Mouse (Mus musculus): ENCODE measurements around the gene Gstm5. TPM values are rescaled to one million over a fixed set of nuclear protein-coding genes. Genes with fewer than 3 reads are reported as not detected.
"Not testable (repeated sequence)": the region's sequence is repeated elsewhere in the genome, so short reads cannot be mapped to it uniquely, and the experiment has no call there.

Gene Gstm5
- polyA plus RNA-seq, 1 experiment from 2014 or later: 270 TPM

- Histone ChIP-seq H3K27me3 (ENCODE audit: control insufficient read depth, insufficient read depth, low read length) (no peaks in the 10 kb centered on the region), H3K4me3 (ENCODE audit: low read depth, low read length) (no peak overlapping the region), H3K36me3 (ENCODE audit: control insufficient read depth, insufficient read depth, low read length) (no peaks in the 10 kb centered on the region), H3K9ac (ENCODE audit: low read length) (no peak overlapping the region), H3K4me1 (ENCODE audit: control insufficient read depth, insufficient read depth, low read length) (peaks cover 9% of the 10 kb centered on the region), H3K4me2 (no peak overlapping the region), H3K9me3 (ENCODE audit: control insufficient read depth, low read length) (no peaks in the 10 kb centered on the region), H3K27ac (ENCODE audit: low read depth, low read length) (no peak overlapping the region)
- DNase-seq (ENCODE audit: low spot score, missing footprints) (no peak), ATAC-seq (ENCODE audit: low FRiP score) (no peak)
- 89% methylated on average over 17 of the region's 17 CpGs for WGBS
These were observed 42.1 kb upstream of the Gstm5 start for GRCm38 (mm10) chr3:107853232-107854181.

- Histone ChIP-seq H3K4me3 (ENCODE audit: low read depth, low read length) (no peak overlapping the region), H3K27me3 (ENCODE audit: control insufficient read depth, insufficient read depth, low read length) (no peaks in the 10 kb centered on the region), H3K36me3 (ENCODE audit: control insufficient read depth, insufficient read depth, low read length) (no peaks in the 10 kb centered on the region), H3K4me2 (no peak overlapping the region), H3K27ac (ENCODE audit: low read depth, low read length) (no peak overlapping the region), H3K4me1 (ENCODE audit: control insufficient read depth, insufficient read depth, low read length) (peaks cover 4% of the 10 kb centered on the region), H3K9ac (ENCODE audit: low read length) (no peak overlapping the region), H3K9me3 (ENCODE audit: control insufficient read depth, low read length) (no peaks in the 10 kb centered on the region)
- no peak for ATAC-seq (ENCODE audit: low FRiP score)
- WGBS: 78% methylated on average over 13 of the region's 13 CpGs
- DNase-seq (ENCODE audit: low spot score, missing footprints): no peak
These were observed 40.3 kb upstream of the Gstm5 start for GRCm38 (mm10) chr3:107855368-107855767.

- Histone ChIP-seq H3K4me2 (no peak overlapping the region), H3K9me3 (ENCODE audit: control insufficient read depth, low read length) (no peaks in the 10 kb centered on the region), H3K4me3 (ENCODE audit: low read depth, low read length) (no peak overlapping the region), H3K9ac (ENCODE audit: low read length) (no peak overlapping the region), H3K27ac (ENCODE audit: low read depth, low read length) (no peak overlapping the region), H3K36me3 (ENCODE audit: control insufficient read depth, insufficient read depth, low read length) (no peaks in the 10 kb centered on the region), H3K4me1 (ENCODE audit: control insufficient read depth, insufficient read depth, low read length) (no peaks in the 10 kb centered on the region), H3K27me3 (ENCODE audit: control insufficient read depth, insufficient read depth, low read length) (no peaks in the 10 kb centered on the region)
- no peak for DNase-seq (ENCODE audit: low spot score, missing footprints)
- ATAC-seq (ENCODE audit: low FRiP score): no peak
- 67% methylated on average over 6 of the region's 6 CpGs for WGBS
These were observed 38.0 kb upstream of the Gstm5 start for GRCm38 (mm10) chr3:107857646-107858045.

- H3K4me2 ChIP-seq; H3K4me3 ChIP-seq (ENCODE audit: low read depth, low read length); H3K9me3 ChIP-seq (ENCODE audit: control insufficient read depth, low read length); H3K9ac ChIP-seq (ENCODE audit: low read length); H3K36me3 ChIP-seq (ENCODE audit: control insufficient read depth, insufficient read depth, low read length); H3K27me3 ChIP-seq (ENCODE audit: control insufficient read depth, insufficient read depth, low read length); H3K4me1 ChIP-seq (ENCODE audit: control insufficient read depth, insufficient read depth, low read length); H3K27ac ChIP-seq (ENCODE audit: low read depth, low read length); ATAC-seq (ENCODE audit: low FRiP score); DNase-seq (ENCODE audit: low spot score, missing footprints): not testable (repeated sequence)
- WGBS: 84% methylated on average over 5 of the region's 5 CpGs
These were observed 34.1 kb upstream of the Gstm5 start for GRCm38 (mm10) chr3:107861483-107861882.

- ATAC-seq (ENCODE audit: low FRiP score): no peak
These were observed 33.1 kb upstream of the Gstm5 start for GRCm38 (mm10) chr3:107862471-107862870.

GRCm38 (mm10) chr3:107863471-107863870 lies 32.1 kb upstream of the Gstm5 start:
- DNase-seq (ENCODE audit: low spot score, missing footprints) (no peak), ATAC-seq (ENCODE audit: low FRiP score) (no peak)
- H3K9ac ChIP-seq (ENCODE audit: low read length): peak overlapping the region; percentile 27; the same call in 1 of the 2 replicates
- H3K27me3 ChIP-seq (ENCODE audit: control insufficient read depth, insufficient read depth, low read length): no peaks in the 10 kb centered on the region
- no peak overlapping the region for H3K4me2 ChIP-seq
- H3K9me3 ChIP-seq (ENCODE audit: control insufficient read depth, low read length): no peaks in the 10 kb centered on the region
- no peak overlapping the region for H3K27ac ChIP-seq (ENCODE audit: low read depth, low read length)
- no peak overlapping the region for H3K4me3 ChIP-seq (ENCODE audit: low read depth, low read length)
- H3K4me1 ChIP-seq (ENCODE audit: control insufficient read depth, insufficient read depth, low read length): no peaks in the 10 kb centered on the region
- no peaks in the 10 kb centered on the region for H3K36me3 ChIP-seq (ENCODE audit: control insufficient read depth, insufficient read depth, low read length)
- 85% methylated on average over 5 of the region's 5 CpGs for WGBS

More at GRCm38 (mm10) chr3:107862471-107862870, 33.1 kb upstream of the Gstm5 start:
- H3K36me3 ChIP-seq (ENCODE audit: control insufficient read depth, insufficient read depth, low read length): no peaks in the 10 kb centered on the region
- no peaks in the 10 kb centered on the region for H3K27me3 ChIP-seq (ENCODE audit: control insufficient read depth, insufficient read depth, low read length)
- WGBS: 73% methylated on average over 2 of the region's 2 CpGs
- H3K9me3 ChIP-seq (ENCODE audit: control insufficient read depth, low read length): no peaks in the 10 kb centered on the region
- no peak overlapping the region for H3K27ac ChIP-seq (ENCODE audit: low read depth, low read length)
- H3K4me1 ChIP-seq (ENCODE audit: control insufficient read depth, insufficient read depth, low read length): no peaks in the 10 kb centered on the region
- no peak overlapping the region for H3K4me3 ChIP-seq (ENCODE audit: low read depth, low read length)
- no peak overlapping the region for H3K4me2 ChIP-seq
- H3K9ac ChIP-seq (ENCODE audit: low read length): no peak overlapping the region
- no peak for DNase-seq (ENCODE audit: low spot score, missing footprints)

- peak; percentile 98 for DNase-seq (ENCODE audit: low spot score, missing footprints)
- Histone ChIP-seq H3K9ac (ENCODE audit: low read length) (peak overlapping the region; percentile 27; the same call in 1 of the 2 replicates), H3K27ac (ENCODE audit: low read depth, low read length) (no peak overlapping the region), H3K27me3 (ENCODE audit: control insufficient read depth, insufficient read depth, low read length) (no peaks in the 10 kb centered on the region), H3K4me3 (ENCODE audit: low read depth, low read length) (no peak overlapping the region), H3K4me1 (ENCODE audit: control insufficient read depth, insufficient read depth, low read length) (peaks cover 3% of the 10 kb centered on the region; the same call in 1 of the 2 replicates), H3K9me3 (ENCODE audit: control insufficient read depth, low read length) (no peaks in the 10 kb centered on the region), H3K36me3 (ENCODE audit: control insufficient read depth, insufficient read depth, low read length) (no peaks in the 10 kb centered on the region), H3K4me2 (no peak overlapping the region)
- WGBS: 9% methylated on average over 2 of the region's 2 CpGs
- ATAC-seq (ENCODE audit: low FRiP score): peak; percentile 66
These were observed 31.6 kb upstream of the Gstm5 start for GRCm38 (mm10) chr3:107863898-107864603.

- no peak overlapping the region for H3K9ac ChIP-seq (ENCODE audit: low read length)
- no peaks in the 10 kb centered on the region for H3K36me3 ChIP-seq (ENCODE audit: control insufficient read depth, insufficient read depth, low read length)
- ATAC-seq (ENCODE audit: low FRiP score): no peak
- H3K27ac ChIP-seq (ENCODE audit: low read depth, low read length): no peak overlapping the region
- peaks cover 3% of the 10 kb centered on the region; the same call in 1 of the 2 replicates for H3K4me1 ChIP-seq (ENCODE audit: control insufficient read depth, insufficient read depth, low read length)
- no peak overlapping the region for H3K4me3 ChIP-seq (ENCODE audit: low read depth, low read length)
- no peak for DNase-seq (ENCODE audit: low spot score, missing footprints)
- H3K9me3 ChIP-seq (ENCODE audit: control insufficient read depth, low read length): no peaks in the 10 kb centered on the region
- H3K27me3 ChIP-seq (ENCODE audit: control insufficient read depth, insufficient read depth, low read length): no peaks in the 10 kb centered on the region
- no peak overlapping the region for H3K4me2 ChIP-seq
- 78% methylated on average over 10 of the region's 10 CpGs for WGBS
These were observed 30.1 kb upstream of the Gstm5 start for GRCm38 (mm10) chr3:107865364-107866091.

All from midbrain, embryonic 11.5 days (tissue).